Mouse (Mus musculus) CH12.LX (cell line): Measurements from ENCODE around the gene Gpld1. TPM values are rescaled to one million over a fixed set of nuclear protein-coding genes. Genes with fewer than 3 reads are reported as not detected.

Source experiments
- DNase-seq: peaks from one replicate; pipeline ENCODE4 v3.0.0-alpha.2; 2013; ENCODE audit errors: extremely low read depth
- H3K27ac ChIP-seq: 2 replicates; pipeline ENCODE4 v1.5.1; 2012; ENCODE audit warnings: low read depth, mild to moderate bottlenecking, control low read depth, moderate library complexity; ENCODE audit not compliant: insufficient read depth
- H3K27me3 ChIP-seq: replicated peaks from 2 replicates; pipeline ENCODE3; 2012; ENCODE audit warnings: inconsistent platforms
- H3K36me3 ChIP-seq, 2 experiments: replicated peaks in 1 of 2; 2 replicates each; pipeline versions ENCODE3 to v1.6.1; 2012; ENCODE audit warnings: inconsistent platforms in 1 of 2, low read length in 1 of 2, mild to moderate bottlenecking in 1 of 2, mixed read lengths in 1 of 2, moderate library complexity in 1 of 2; ENCODE audit not compliant: control insufficient read depth in 1 of 2, insufficient read depth in 1 of 2
- H3K4me1 ChIP-seq, 2 experiments: 2 replicates each; pipeline ENCODE4 v1.6.1; 2012; ENCODE audit warnings: inconsistent platforms in 1 of 2, moderate library complexity in 1 of 2; ENCODE audit not compliant: insufficient read depth in 2 of 2, control insufficient read depth in 1 of 2
- H3K4me2 ChIP-seq: 2 replicates; pipeline ENCODE4 v1.6.1; 2012; ENCODE audit warnings: low read depth, mild to moderate bottlenecking, control low read depth; ENCODE audit not compliant: poor library complexity, insufficient read depth, severe bottlenecking
- H3K4me3 ChIP-seq, 3 experiments: fragments of 150-350 bp in 1 of 3; sonication (generic) in 1 of 3; replicated peaks in 1 of 3; 2 replicates each; pipeline versions ENCODE3 to v1.5.1; 2011 to 2012; ENCODE audit warnings: low read depth in 2 of 3, low read length in 2 of 3, mild to moderate bottlenecking in 2 of 3, moderate library complexity in 2 of 3, control low read depth in 1 of 3, improper control_type of control experiment in 1 of 3, inconsistent platforms in 1 of 3, mixed read lengths in 1 of 3; ENCODE audit not compliant: poor library complexity in 1 of 3
- H3K79me2 ChIP-seq: replicated peaks from 2 replicates; pipeline ENCODE4 v1.6.1; 2012; ENCODE audit warnings: mild to moderate bottlenecking, moderate library complexity; ENCODE audit not compliant: control insufficient read depth, poor library complexity, insufficient read depth, severe bottlenecking; ENCODE audit errors: extremely low read depth
- H3K9ac ChIP-seq: 2 replicates; pipeline ENCODE4 v1.6.1; 2012; ENCODE audit warnings: low read depth, mild to moderate bottlenecking, control low read depth, moderate library complexity; ENCODE audit not compliant: insufficient read depth
- H3K9me3 ChIP-seq: replicated peaks from 2 replicates; pipeline ENCODE3; 2012; ENCODE audit warnings: low read length, inconsistent platforms, mixed read lengths
- BHLHE40 ChIP-seq: IDR thresholded peaks from 2 replicates; pipeline ENCODE4 v1.6.1; 2011; ENCODE audit warnings: mild to moderate bottlenecking, low read depth, low read length, improper control_type of control experiment
- CTCF ChIP-seq, 2 experiments: IDR thresholded peaks in 1 of 2; conservative IDR thresholded peaks in 1 of 2; 2 replicates each; pipeline ENCODE4 v1.5.1; 2011 to 2012; ENCODE audit warnings: low read depth in 2 of 2, low read length in 2 of 2, improper control_type of control experiment in 1 of 2, inconsistent platforms in 1 of 2, mild to moderate bottlenecking in 1 of 2, moderate library complexity in 1 of 2
- EP300 ChIP-seq: IDR thresholded peaks from 2 replicates; pipeline ENCODE4 v1.6.1; 2011; ENCODE audit warnings: low read length, improper control_type of control experiment
- ETS1 ChIP-seq: conservative IDR thresholded peaks from 2 replicates; pipeline ENCODE4 v1.6.1; 2012; ENCODE audit warnings: low read depth, mild to moderate bottlenecking, inconsistent platforms, low read length, improper control_type of control experiment, moderate library complexity
- GABPA ChIP-seq: IDR thresholded peaks from 2 replicates; pipeline ENCODE4 v1.6.1; 2012; ENCODE audit warnings: low read depth, low read length, improper control_type of control experiment, inconsistent platforms; ENCODE audit not compliant: insufficient replicate concordance
- IRF4 ChIP-seq: IDR thresholded peaks from 2 replicates; pipeline ENCODE4 v1.6.1; 2014; ENCODE audit warnings: low read depth, mild to moderate bottlenecking, inconsistent platforms, low read length, improper control_type of control experiment
- JUN ChIP-seq: IDR thresholded peaks from 2 replicates; pipeline ENCODE4 v1.6.1; 2011; ENCODE audit warnings: low read depth, mild to moderate bottlenecking, low read length, improper control_type of control experiment, moderate library complexity; ENCODE audit not compliant: insufficient read depth
- JUND ChIP-seq: conservative IDR thresholded peaks from 2 replicates; pipeline ENCODE4 v1.6.1; 2011; ENCODE audit warnings: low read depth, low read length, improper control_type of control experiment
- KAT2A ChIP-seq: IDR thresholded peaks from 2 replicates; pipeline ENCODE4 v1.6.1; 2012; ENCODE audit warnings: low read length, improper control_type of control experiment, inconsistent platforms; ENCODE audit not compliant: insufficient replicate concordance
- MAX ChIP-seq: IDR thresholded peaks from 2 replicates; pipeline ENCODE4 v1.6.1; 2011; ENCODE audit warnings: low read length, improper control_type of control experiment
- MAZ ChIP-seq: IDR thresholded peaks from 2 replicates; pipeline ENCODE4 v1.6.1; 2012; ENCODE audit warnings: low read depth, mild to moderate bottlenecking, inconsistent platforms, low read length, improper control_type of control experiment, moderate library complexity
- MEF2A ChIP-seq: IDR thresholded peaks from 2 replicates; pipeline ENCODE4 v1.6.1; 2014; ENCODE audit warnings: low read depth, mild to moderate bottlenecking, inconsistent platforms, low read length, improper control_type of control experiment, borderline replicate concordance
- RAD21 ChIP-seq: IDR thresholded peaks from 2 replicates; pipeline ENCODE4 v1.6.1; 2011; ENCODE audit warnings: low read depth, mild to moderate bottlenecking, low read length, improper control_type of control experiment, moderate library complexity
- RCOR1 ChIP-seq: conservative IDR thresholded peaks from 2 replicates; pipeline ENCODE4 v1.6.1; 2012; ENCODE audit warnings: low read depth, mild to moderate bottlenecking, inconsistent platforms, low read length, improper control_type of control experiment
- SIN3A ChIP-seq: IDR thresholded peaks from 2 replicates; pipeline ENCODE4 v1.6.1; 2012; ENCODE audit warnings: low read length, improper control_type of control experiment, inconsistent platforms
- SMC3 ChIP-seq: IDR thresholded peaks from 2 replicates; pipeline ENCODE4 v1.6.1; 2011; ENCODE audit warnings: low read depth, low read length, improper control_type of control experiment
- TBP ChIP-seq: conservative IDR thresholded peaks from 2 replicates; pipeline ENCODE4 v1.6.1; 2011; ENCODE audit warnings: low read depth, low read length, improper control_type of control experiment
- USF1 ChIP-seq: IDR thresholded peaks from 2 replicates; pipeline ENCODE4 v1.6.1; 2014; ENCODE audit warnings: low read depth, mild to moderate bottlenecking, inconsistent platforms, low read length, improper control_type of control experiment
- ZC3H11A ChIP-seq: IDR thresholded peaks from 2 replicates; pipeline ENCODE4 v1.6.1; 2012; ENCODE audit warnings: low read depth, mild to moderate bottlenecking, inconsistent platforms, low read length, improper control_type of control experiment
- ZKSCAN1 ChIP-seq: IDR thresholded peaks from 2 replicates; pipeline ENCODE4 v1.6.1; 2012; ENCODE audit warnings: low read depth, inconsistent platforms, low read length, improper control_type of control experiment, borderline replicate concordance
- ZMIZ1 ChIP-seq: IDR thresholded peaks from 2 replicates; pipeline ENCODE4 v1.6.1; 2012; ENCODE audit warnings: low read depth, mild to moderate bottlenecking, inconsistent platforms, low read length, improper control_type of control experiment
- dilution Hi-C: fragments of 300-500 bp; cut with MboI; formaldehyde crosslinking; loops from 2 replicates; pipeline ENCODE4 v1.14.3; 2020; ENCODE audit warnings: low sequenced_read_pairs; ENCODE audit not compliant: extremely low pct_unique_long_range_greater_than_20kb, extremely low pct_ligation_motif_present
- in situ Hi-C: fragments of 300-500 bp; cut with MboI; formaldehyde crosslinking; loops from 3 replicates; pipeline ENCODE4 v1.14.3; 2019; ENCODE audit warnings: low sequenced_read_pairs, low pct_ligation_motif_present, low pct_unique_long_range_greater_than_20kb, mixed read lengths
- polyA plus RNA-seq: library from polyadenylated mRNA; unstranded; fragments of >175 nt; gene quantifications from 2 replicates; pipeline ENCODE4 v1.2.1, GENCODE M21; 2012; ENCODE audit warnings: low read depth; ENCODE audit not compliant: insufficient read length
- total RNA-seq, 2 experiments: library from RNA; depleted of rRNA; stranded (reverse); fragments of 300-350 nt in 1 of 2; fragments of >200 nt in 1 of 2; gene quantifications; 2 replicates each; pipeline ENCODE4 v1.2.3; 2012 to 2014

The Gpld1 gene
- total and polyA plus RNA-seq, 3 experiments = 0.23 to 1.4 (median 0.30) TPM

GRCm38 (mm10) chr13:24938683-24939082 is 4.3 kb upstream of the Gpld1 start:
- Histone ChIP-seq H3K4me1 (peaks cover 3 to 10% of the 10 kb centered on the region in 2 experiments; a peak in 2 of 4 replicates), H3K36me3 (no peaks in the 10 kb centered on the region), H3K79me2 (no peaks in the 10 kb centered on the region; the same call in 1 of the 2 replicates), H3K4me2 (peak overlapping the region; percentile 76), H3K27ac (no peak overlapping the region), H3K4me3 (no peak overlapping the region), H3K9ac (peak overlapping the region; percentile 36; the same call in 1 of the 2 replicates), H3K9me3 (no peaks in the 10 kb centered on the region), H3K27me3 (peaks cover 13% of the 10 kb centered on the region)
- peak; percentile 65 for DNase-seq
- in situ Hi-C loops = loop anchor here (5.0 kb wide), 1 partner anchor 44 kb away; no protein-coding TSS in a partner anchor
- no peak for TF ChIP-seq BHLHE40
- no peak for TF ChIP-seq ZMIZ1
- peak; percentile 45 for TF ChIP-seq SMC3
- TF ChIP-seq ZC3H11A = no peak
- TF ChIP-seq CTCF (conservative IDR thresholded peaks at IDR 0.05 in 1 of 2, IDR thresholded peaks at IDR 0.05 in 1 of 2; ENCODE audit: low read depth in 2 of 2, low read length in 2 of 2) = peak; percentile 76 to 93
- TF ChIP-seq RAD21 = peak; percentile 69
- TF ChIP-seq TBP = no peak
- no peak for TF ChIP-seq IRF4
- dilution Hi-C loops = no loop called here

GRCm38 (mm10) chr13:24939472-24939871 is 3.5 kb upstream of the Gpld1 start:
- H3K4me2 ChIP-seq = no peak overlapping the region
- H3K9ac ChIP-seq = no peak overlapping the region; the same call in 1 of the 2 replicates
- no peak overlapping the region for H3K4me3 ChIP-seq
- H3K27ac ChIP-seq = no peak overlapping the region
- no peaks in the 10 kb centered on the region for H3K9me3 ChIP-seq
- dilution Hi-C loops = no loop called here
- in situ Hi-C loops = loop anchor here (5.0 kb wide), 1 partner anchor 43 kb away; no protein-coding TSS in a partner anchor
- no peak for DNase-seq
- peaks cover 3 to 10% of the 10 kb centered on the region in 2 experiments; a peak in 2 of 4 replicates for H3K4me1 ChIP-seq
- no peaks in the 10 kb centered on the region; the same call in 1 of the 2 replicates for H3K79me2 ChIP-seq
- TF ChIP-seq GABPA (no peak), MAZ (no peak), EP300 (no peak), RCOR1 (no peak), JUND (no peak), SIN3A (no peak), SMC3 (no peak), USF1 (no peak), MEF2A (no peak), KAT2A (no peak), JUN (no peak), CTCF (conservative IDR thresholded peaks at IDR 0.05 in 1 of 2, IDR thresholded peaks at IDR 0.05 in 1 of 2; ENCODE audit: low read depth in 2 of 2, low read length in 2 of 2) (no peak), ZKSCAN1 (no peak), MAX (no peak), ETS1 (no peak)
- TF ChIP-seq, all 38 proteins: peak for 0
- H3K36me3 ChIP-seq = no peaks in the 10 kb centered on the region
- H3K27me3 ChIP-seq = peaks cover 13% of the 10 kb centered on the region
